Mouse (Mus musculus): ENCODE data around the gene Soat2. TPM values are rescaled to one million over a fixed set of nuclear protein-coding genes. Genes with fewer than 3 reads are reported as not detected.
A peak's percentile ranks its signal among the peaks of the same experiment; 100 is the strongest.

The Soat2 gene
- total and polyA plus RNA-seq, 2 experiments from 2014 or later = 0.06 TPM; not detected in 1

- 84% methylated on average over 4 of the region's 4 CpGs for WGBS
- no peak for DNase-seq (ENCODE audit: low spot score)
- H3K4me1 ChIP-seq (ENCODE audit: insufficient read depth, low read length) = no peaks in the 10 kb centered on the region
- no peak overlapping the region for H3K4me3 ChIP-seq (ENCODE audit: low read depth, low read length)
- no peaks in the 10 kb centered on the region for H3K27me3 ChIP-seq (ENCODE audit: insufficient read depth, low read length)
- H3K36me3 ChIP-seq (ENCODE audit: insufficient read depth, low read length) = no peaks in the 10 kb centered on the region
- no peaks in the 10 kb centered on the region for H3K9me3 ChIP-seq (ENCODE audit: low read length)
- no peak overlapping the region for H3K27ac ChIP-seq (ENCODE audit: low read depth, low read length)
- no peak overlapping the region for H3K9ac ChIP-seq (replicated peaks; ENCODE audit: low read length, poor library complexity, severe bottlenecking)
- no peak overlapping the region for H3K4me2 ChIP-seq (ENCODE audit: low read depth, low read length, poor library complexity, severe bottlenecking)
- no peak for TF ChIP-seq CTCF (IDR thresholded peaks at IDR 0.05)
- ATAC-seq (ENCODE audit: low FRiP score) = no peak
Measured at GRCm38 (mm10) chr15:102193652-102194051, 43.3 kb downstream of the Soat2 start.

GRCm38 (mm10) chr15:102194439-102194838 is 44.1 kb downstream of the Soat2 start:
- no peaks in the 10 kb centered on the region for H3K36me3 ChIP-seq (ENCODE audit: insufficient read depth, low read length)
- H3K4me3 ChIP-seq (ENCODE audit: low read depth, low read length) = no peak overlapping the region
- no peaks in the 10 kb centered on the region for H3K9me3 ChIP-seq (ENCODE audit: low read length)
- no peak for TF ChIP-seq CTCF (IDR thresholded peaks at IDR 0.05)
- DNase-seq (ENCODE audit: low spot score) (no peak), ATAC-seq (ENCODE audit: low FRiP score) (no peak)
- H3K4me1 ChIP-seq (ENCODE audit: insufficient read depth, low read length) = no peaks in the 10 kb centered on the region
- no peak overlapping the region for H3K4me2 ChIP-seq (ENCODE audit: low read depth, low read length, poor library complexity, severe bottlenecking)
- H3K27me3 ChIP-seq (ENCODE audit: insufficient read depth, low read length) = no peaks in the 10 kb centered on the region
- no peak overlapping the region for H3K9ac ChIP-seq (replicated peaks; ENCODE audit: low read length, poor library complexity, severe bottlenecking)
- WGBS = 88% methylated on average over 4 of the region's 4 CpGs
- no peak overlapping the region for H3K27ac ChIP-seq (ENCODE audit: low read depth, low read length)

GRCm38 (mm10) chr15:102195373-102195772 is 45.0 kb downstream of the Soat2 start:
- H3K9me3 ChIP-seq (ENCODE audit: low read length) = no peaks in the 10 kb centered on the region
- no peak overlapping the region for H3K4me2 ChIP-seq (ENCODE audit: low read depth, low read length, poor library complexity, severe bottlenecking)
- H3K27ac ChIP-seq (ENCODE audit: low read depth, low read length) = no peak overlapping the region
- no peak overlapping the region for H3K4me3 ChIP-seq (ENCODE audit: low read depth, low read length)
- no peaks in the 10 kb centered on the region for H3K27me3 ChIP-seq (ENCODE audit: insufficient read depth, low read length)
- DNase-seq (ENCODE audit: low spot score) (no peak), ATAC-seq (ENCODE audit: low FRiP score) (no peak)
- TF ChIP-seq CTCF (IDR thresholded peaks at IDR 0.05) = no peak
- WGBS = 92% methylated on average over 4 of the region's 4 CpGs
- H3K9ac ChIP-seq (replicated peaks; ENCODE audit: low read length, poor library complexity, severe bottlenecking) = no peak overlapping the region
- H3K4me1 ChIP-seq (ENCODE audit: insufficient read depth, low read length) = no peaks in the 10 kb centered on the region
- H3K36me3 ChIP-seq (ENCODE audit: insufficient read depth, low read length) = no peaks in the 10 kb centered on the region

- WGBS = 80% methylated on average over 4 of the region's 4 CpGs
- Histone ChIP-seq H3K36me3 (ENCODE audit: insufficient read depth, low read length) (no peaks in the 10 kb centered on the region), H3K27ac (ENCODE audit: low read depth, low read length) (no peak overlapping the region), H3K4me1 (ENCODE audit: insufficient read depth, low read length) (no peaks in the 10 kb centered on the region), H3K4me2 (ENCODE audit: low read depth, low read length, poor library complexity, severe bottlenecking) (no peak overlapping the region), H3K9ac (replicated peaks; ENCODE audit: low read length, poor library complexity, severe bottlenecking) (no peak overlapping the region), H3K27me3 (ENCODE audit: insufficient read depth, low read length) (no peaks in the 10 kb centered on the region), H3K4me3 (ENCODE audit: low read depth, low read length) (no peak overlapping the region), H3K9me3 (ENCODE audit: low read length) (no peaks in the 10 kb centered on the region)
- ATAC-seq (ENCODE audit: low FRiP score) (no peak), DNase-seq (ENCODE audit: low spot score) (no peak)
- TF ChIP-seq CTCF (IDR thresholded peaks at IDR 0.05) = no peak
Measured at GRCm38 (mm10) chr15:102198841-102199240, 48.5 kb downstream of the Soat2 start.

- no peak for TF ChIP-seq CTCF (IDR thresholded peaks at IDR 0.05)
- H3K27ac ChIP-seq (ENCODE audit: low read depth, low read length) = peak within 1 kb of the TSS; percentile 99
- no peaks in the 10 kb centered on the region for H3K27me3 ChIP-seq (ENCODE audit: insufficient read depth, low read length)
- peak within 1 kb of the TSS; percentile 88 for H3K9ac ChIP-seq (replicated peaks; ENCODE audit: low read length, poor library complexity, severe bottlenecking)
- ATAC-seq (ENCODE audit: low FRiP score) (peak; percentile 96), DNase-seq (ENCODE audit: low spot score) (peak; percentile 96)
- H3K4me2 ChIP-seq (ENCODE audit: low read depth, low read length, poor library complexity, severe bottlenecking) = peak within 1 kb of the TSS; percentile 69
- peaks cover 11% of the 10 kb centered on the region; the same call in 1 of the 2 replicates for H3K36me3 ChIP-seq (ENCODE audit: insufficient read depth, low read length)
- H3K4me3 ChIP-seq (ENCODE audit: low read depth, low read length) = peak within 1 kb of the TSS; percentile 81
- 3% methylated on average over 50 of the region's 68 CpGs for WGBS
- H3K4me1 ChIP-seq (ENCODE audit: insufficient read depth, low read length) = peaks cover 13% of the 10 kb centered on the region; the same call in 1 of the 2 replicates
- no peaks in the 10 kb centered on the region for H3K9me3 ChIP-seq (ENCODE audit: low read length)
Measured at GRCm38 (mm10) chr15:102202971-102203834, 52.9 kb downstream of the Soat2 start, which contains the start of gene Zfp740. Gene Zfp740, plus strand, starts transcription at chr15:102203249.

- Histone ChIP-seq H3K4me3 (ENCODE audit: low read depth, low read length) (peak overlapping the region; percentile 81), H3K9me3 (ENCODE audit: low read length) (no peaks in the 10 kb centered on the region), H3K9ac (replicated peaks; ENCODE audit: low read length, poor library complexity, severe bottlenecking) (peak overlapping the region; percentile 88), H3K36me3 (ENCODE audit: insufficient read depth, low read length) (peaks cover 14% of the 10 kb centered on the region), H3K27ac (ENCODE audit: low read depth, low read length) (peak overlapping the region; percentile 99), H3K4me2 (ENCODE audit: low read depth, low read length, poor library complexity, severe bottlenecking) (peak overlapping the region; percentile 69), H3K4me1 (ENCODE audit: insufficient read depth, low read length) (peaks cover 13% of the 10 kb centered on the region; the same call in 1 of the 2 replicates), H3K27me3 (ENCODE audit: insufficient read depth, low read length) (no peaks in the 10 kb centered on the region)
- DNase-seq (ENCODE audit: low spot score) (peak; percentile 76), ATAC-seq (ENCODE audit: low FRiP score) (peak; percentile 56)
- no peak for TF ChIP-seq CTCF (IDR thresholded peaks at IDR 0.05)
- under 1% methylated on average over 36 of the region's 72 CpGs for WGBS
Measured at GRCm38 (mm10) chr15:102203835-102204381, 53.6 kb downstream of the Soat2 start.

Measured in midbrain, postnatal 0 days (tissue).